Mouse (Mus musculus) regulatory T cell (primary cell): ENCODE data around the gene Erfe.

ENCODE experiments used
- in situ Hi-C: fragments of 300-600 bp; cut with MboI, MseI; formaldehyde crosslinking; loops from one replicate; pipeline ENCODE4 v1.15.1; 2025; ENCODE audit warnings: high pct_unique_total_duplicates

The Erfe gene

DNA sequence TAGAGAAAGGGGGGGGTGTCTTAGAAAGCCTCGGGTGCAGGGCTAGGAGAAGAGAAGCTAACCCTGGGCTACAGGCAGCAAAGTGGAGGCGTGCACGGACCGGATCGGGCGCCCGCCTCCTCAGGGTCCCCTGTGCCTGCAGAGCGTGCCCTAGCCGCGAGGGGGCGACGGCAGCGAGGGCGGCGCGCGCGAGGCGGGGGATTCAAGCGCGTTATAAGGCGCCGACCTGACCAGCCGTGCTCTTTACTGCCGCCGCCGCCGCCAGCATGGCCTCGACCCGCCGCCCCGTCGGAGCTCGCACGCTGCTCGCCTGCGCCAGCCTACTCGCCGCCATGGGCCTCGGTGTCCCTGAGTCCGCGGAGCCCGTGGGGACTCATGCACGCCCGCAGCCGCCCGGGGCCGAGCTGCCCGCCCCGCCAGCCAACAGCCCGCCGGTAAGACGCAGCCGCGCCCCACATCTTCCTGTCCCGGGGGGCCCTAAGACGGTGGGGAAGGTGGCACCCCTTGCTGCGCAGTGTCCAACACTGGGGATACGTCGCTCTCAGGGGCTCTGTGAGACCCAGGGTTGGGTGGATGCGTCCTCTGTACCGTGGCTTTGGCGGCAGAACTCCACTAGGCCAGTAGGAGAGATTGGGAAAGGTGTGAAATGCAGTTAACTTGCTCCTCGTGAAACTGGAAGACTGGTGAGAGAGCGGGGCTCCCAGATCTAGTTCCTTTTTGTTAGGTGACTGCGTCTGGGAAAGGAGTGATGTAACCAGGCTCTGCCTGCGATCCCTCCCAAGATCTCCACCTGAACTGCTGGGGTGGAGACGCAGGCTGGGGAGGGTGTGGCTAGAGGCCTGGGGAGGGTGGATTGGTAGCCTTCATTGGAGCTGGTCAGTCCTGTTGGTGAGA, at the start of gene Erfe:
Gene Erfe (plus strand): TSS at position 216 of the 894 bp plus-strand sequence.
- in situ Hi-C loops, result no loop called here

DNA sequence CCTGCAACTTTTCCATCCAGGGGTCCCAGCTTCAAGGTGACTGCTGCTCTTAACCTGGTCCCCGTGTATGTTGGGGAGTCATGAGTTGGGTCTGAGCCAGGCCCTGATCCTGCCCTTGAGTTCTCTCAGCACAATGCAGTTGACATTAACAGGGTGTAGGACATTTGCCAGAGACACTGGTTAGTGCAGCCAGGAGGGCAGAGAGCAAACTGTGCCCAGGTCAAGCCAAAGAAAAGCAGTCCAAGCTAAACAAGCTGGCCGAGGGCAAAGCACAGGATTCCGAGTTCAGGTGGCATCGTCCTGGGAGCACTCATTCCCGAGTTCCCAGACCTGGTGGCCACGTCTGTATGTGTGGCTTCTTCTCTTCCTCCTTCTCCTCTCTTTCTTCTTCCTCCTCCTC, 48.6 kb upstream of the Erfe start:
- in situ Hi-C loops, result no loop called here

DNA sequence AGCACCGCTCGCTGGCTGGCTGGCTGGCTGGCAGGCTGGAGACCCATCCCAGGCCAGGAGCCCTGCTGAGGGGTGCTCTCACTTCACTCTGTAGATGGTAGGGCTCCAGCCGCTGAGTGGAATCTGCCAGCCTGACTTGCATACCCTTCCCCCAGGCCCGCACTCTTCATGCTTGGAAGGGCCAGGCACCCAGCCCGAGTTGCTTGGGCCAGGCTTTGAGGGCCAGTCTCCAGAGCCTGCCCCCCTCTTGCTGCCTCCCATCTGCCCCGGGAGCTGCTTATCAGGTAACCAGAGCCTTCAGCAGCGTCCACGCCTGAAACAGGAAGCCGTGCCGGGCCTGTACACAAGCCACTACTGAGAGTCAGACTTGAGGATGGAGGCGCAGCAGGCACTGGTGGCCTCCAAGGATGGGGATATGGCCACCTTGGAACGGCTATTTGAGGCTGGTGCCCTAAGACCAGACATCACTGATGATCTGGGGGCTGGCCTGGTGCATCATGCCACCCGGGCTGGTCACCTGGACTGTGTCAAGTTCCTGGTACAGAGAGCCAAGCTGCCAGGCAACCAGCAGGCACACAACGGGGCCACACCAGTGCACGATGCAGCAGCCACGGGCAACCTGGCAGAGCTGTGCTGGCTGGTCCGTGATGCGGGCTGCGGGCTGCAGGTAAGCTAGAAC, 44.3 kb upstream of the Erfe start, which contains the start of gene Espnl:
Gene Espnl (plus strand): TSS at position 316 of the 679 bp plus-strand sequence.
- in situ Hi-C loops, result loop anchor here (10.0 kb wide), 1 partner anchor 423 kb away; no protein-coding TSS in a partner anchor

DNA sequence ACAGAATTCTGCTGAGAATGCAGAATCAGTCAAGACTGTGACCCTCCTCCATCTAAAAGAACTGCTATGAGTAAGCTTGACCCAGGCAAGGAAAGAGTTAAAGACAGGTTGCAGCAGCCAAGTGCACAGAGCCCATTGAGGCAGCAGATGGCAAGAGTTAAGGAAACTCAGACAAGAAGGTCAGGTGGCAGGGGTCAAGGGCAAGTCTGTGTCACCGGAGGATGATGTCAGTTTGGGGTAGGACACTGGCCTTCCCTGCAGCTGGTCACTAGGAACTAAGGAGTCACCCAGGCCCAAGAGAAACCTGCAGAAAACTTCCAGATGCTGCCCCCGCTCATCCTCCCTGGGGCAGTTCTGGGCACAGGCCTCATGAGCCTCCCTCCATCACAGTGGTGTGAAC, 41.6 kb upstream of the Erfe start:
- in situ Hi-C loops, result loop anchor here (10.0 kb wide), 1 partner anchor 420 kb away; no protein-coding TSS in a partner anchor

DNA sequence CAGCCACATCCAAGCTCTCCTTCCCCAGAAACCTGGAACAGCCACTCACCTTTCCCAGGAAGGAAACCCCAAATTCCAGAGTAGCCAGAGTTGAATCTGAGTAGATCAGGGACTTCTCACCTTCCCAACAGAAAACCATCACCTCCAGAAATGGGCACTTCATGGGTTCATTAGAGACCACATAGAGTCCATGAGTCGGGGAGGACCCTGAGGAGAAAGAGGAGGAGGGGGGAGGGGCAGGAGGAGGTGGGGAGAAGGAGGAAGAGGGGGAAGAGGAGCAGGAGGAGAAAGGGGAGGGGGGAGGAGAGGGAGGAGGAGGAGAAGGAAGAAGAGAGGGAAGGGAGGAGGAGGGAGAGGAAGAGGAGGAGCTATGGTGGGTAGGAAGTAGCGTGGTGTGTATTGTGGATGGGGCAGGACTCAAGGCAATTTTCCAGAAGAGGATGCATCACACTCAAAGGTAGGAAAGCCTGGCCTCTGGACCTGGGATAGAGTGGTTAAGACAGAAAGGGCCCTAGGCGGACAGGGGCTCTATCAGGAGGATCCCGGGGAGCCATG, 40.7 kb upstream of the Erfe start:
- in situ Hi-C loops, result loop anchor here (10.0 kb wide), 1 partner anchor 419 kb away; no protein-coding TSS in a partner anchor

DNA sequence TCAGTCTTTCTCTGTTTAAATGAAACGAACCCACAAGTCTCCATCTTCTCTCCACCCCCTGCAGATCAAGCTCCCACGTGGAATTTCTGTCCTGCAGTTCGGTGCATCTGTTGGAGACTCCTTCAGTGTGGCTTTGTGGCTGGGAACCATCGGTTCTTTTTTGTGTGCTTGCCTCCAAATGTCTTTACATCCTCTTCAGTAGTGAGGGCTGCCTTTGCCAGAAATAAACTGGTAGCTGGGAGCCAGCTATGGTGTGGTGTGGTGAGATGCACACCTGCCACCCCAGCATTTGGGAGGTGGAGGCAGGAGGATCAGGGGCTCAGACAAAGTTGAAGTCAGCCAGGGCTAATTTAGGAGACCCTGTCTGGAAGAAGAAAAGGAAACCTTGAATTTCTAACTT, 34.1 kb upstream of the Erfe start:
- in situ Hi-C loops, result loop anchor here (10.0 kb wide), 1 partner anchor 1267 kb away; no protein-coding TSS in a partner anchor

DNA sequence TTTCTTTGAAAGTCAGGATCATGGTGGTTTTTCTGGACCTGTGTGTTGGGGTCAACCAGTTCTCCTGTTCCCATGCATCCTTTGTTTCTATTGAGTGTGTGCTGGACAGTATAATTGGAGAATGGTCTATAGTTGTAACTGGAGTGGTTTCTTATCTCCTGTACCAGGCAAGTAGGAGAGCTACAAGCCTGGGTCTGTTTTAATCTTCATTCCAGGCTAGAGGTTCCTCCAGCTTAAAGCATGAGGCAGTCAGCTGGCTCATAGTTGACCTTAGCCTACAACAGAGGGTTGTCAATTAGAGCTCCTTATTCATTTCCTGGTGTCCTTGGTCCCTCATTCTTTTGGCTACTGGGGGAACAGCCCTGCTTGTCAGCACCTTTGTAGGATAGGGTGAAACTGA, 32.6 kb upstream of the Erfe start:
- in situ Hi-C loops, result loop anchor here (10.0 kb wide), 1 partner anchor 1269 kb away; no protein-coding TSS in a partner anchor

DNA sequence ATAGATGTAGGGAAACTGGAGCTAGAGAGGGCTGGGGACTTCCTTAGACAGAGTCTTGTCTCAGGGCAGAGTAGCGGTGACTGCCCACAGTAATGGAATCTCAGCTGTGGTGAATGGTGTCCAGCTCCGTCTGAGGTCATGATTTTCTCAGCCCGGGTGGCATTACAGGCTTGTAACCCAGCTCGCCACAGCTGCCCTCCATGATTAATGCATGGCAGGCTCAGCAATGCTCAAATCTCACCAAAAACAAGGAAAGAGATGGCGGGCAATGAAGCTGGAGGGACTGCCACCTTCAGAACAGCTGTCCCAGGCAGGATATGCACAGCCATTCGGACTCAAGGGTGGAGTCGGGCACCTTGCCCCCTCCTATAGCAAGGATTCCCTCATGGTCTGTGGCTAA, 28.9 kb upstream of the Erfe start:
- in situ Hi-C loops, result loop anchor here (10.0 kb wide), 1 partner anchor 1273 kb away; no protein-coding TSS in a partner anchor

DNA sequence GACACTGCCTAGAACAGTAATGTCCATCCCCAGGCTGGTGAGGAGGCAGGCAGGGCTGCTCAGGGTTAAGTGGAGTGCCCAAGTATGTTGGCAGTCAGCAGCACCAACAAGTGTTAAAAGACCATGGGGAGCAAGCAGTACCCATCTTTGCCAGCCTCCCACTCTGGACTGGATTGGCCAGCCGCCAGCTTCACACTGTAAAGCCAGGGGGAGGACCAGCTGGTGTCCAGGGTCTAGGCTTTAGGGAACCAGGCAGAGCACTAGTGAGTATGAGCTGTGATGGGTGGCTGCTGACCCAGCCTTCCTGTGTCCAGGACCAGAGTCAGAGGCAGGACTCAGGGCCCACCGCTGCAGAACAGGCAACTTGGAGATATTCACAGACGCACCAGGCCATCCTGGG, 22.2 kb upstream of the Erfe start:
- in situ Hi-C loops, result no loop called here

DNA sequence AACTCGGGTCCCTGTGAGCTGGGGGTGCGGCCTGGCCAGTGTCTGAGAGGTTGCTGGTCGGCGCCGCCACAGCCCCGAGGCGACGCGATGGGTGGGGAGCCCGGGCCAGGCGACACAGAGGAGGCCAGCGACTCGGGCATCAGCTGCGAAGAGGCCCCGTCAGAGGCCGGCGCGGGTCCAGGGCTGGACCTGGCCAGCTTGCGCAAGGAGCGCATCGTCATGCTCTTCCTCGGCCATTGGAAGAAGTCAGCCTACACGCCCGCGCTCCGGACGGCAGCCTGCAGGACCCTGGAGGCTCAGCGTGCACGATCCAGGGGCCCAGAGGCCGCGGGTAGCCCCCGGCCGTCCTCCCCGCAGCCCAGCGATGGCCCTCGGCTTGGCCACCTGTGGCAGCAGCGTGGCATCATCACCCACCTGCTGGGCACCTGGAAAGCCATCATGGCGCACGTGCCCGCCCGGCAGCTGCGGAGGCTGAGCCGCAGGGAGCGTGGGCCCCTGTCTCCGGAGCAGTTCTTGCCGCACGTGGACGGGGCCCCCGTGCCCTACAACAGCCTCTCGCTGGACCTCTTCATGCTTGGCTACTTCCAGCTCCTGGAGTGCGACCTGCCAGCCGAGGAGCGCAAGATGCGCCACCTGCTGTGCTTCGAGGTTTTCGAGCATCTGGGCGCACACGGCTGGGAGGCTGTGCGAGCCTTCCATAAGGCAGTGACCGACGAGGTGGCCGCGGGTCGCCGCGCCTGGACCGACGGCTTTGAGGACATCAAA, 21.1 kb upstream of the Erfe start:
- in situ Hi-C loops, result no loop called here

DNA sequence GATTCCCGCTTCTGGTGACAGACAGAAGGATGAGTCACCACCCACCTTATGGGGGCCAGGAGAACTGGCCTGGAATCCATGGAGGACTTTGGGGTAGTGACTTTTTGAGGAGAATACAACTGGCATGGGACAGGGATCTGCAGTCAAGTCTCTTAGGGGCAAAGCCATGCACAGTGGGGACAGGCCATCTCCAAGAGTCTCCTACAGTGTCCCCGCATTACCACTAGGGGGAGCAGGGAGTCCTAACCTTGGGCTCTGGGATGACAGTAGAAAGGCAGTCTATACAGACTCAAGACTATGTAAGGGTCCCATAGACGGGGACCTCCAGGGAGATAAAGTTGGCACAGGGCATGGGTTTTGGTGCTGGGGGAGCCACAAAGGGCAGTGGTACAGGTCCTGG, 19.3 kb upstream of the Erfe start:
- in situ Hi-C loops, result no loop called here

DNA sequence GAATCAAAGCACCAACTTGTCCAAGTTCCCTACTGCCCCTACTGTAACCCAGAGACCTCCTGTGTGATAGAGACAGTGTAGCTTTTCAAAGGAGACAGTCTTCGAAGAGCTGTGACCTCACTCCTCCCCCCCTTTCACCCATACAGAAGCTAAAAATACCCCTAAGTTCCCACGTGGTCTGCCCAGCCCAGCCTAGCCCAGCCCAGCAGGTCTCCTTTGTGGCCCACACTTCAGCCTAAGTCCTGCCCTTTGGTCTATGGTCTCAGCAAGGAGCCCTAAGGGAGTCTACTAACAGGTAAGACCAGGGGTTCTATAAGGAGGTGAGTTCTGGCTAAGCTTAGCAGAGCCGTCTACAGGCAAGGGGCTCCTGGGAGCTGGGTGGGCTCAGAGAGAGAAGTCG, 15.4 kb upstream of the Erfe start, which contains the start of gene Klhl30:
Gene Klhl30 (plus strand): TSS at position 176 of the 400 bp plus-strand sequence.
- in situ Hi-C loops, result loop anchor here (10.0 kb wide), 1 partner anchor 1296 kb away; no protein-coding TSS in a partner anchor

DNA sequence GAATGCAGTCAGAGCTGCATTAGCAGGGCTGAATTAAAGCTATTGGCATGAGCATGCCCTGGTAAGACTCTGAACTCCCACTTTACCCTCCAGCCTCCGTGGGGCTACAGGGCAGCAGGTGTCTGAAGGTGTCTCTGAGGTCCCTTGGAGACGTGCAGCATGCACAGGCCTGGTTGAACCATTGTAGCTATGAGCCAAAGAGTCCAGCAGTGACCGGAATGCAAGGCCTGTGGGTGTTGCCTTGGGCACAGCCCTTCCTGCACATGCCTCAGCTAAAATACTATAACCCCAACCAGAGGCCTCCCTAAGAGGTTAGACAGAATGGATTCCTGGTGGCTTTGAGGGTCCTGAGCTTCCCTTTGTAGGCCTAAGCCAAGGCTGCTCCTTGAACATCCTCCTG, 15.0 kb upstream of the Erfe start:
- in situ Hi-C loops, result loop anchor here (10.0 kb wide), 1 partner anchor 1296 kb away; no protein-coding TSS in a partner anchor

DNA sequence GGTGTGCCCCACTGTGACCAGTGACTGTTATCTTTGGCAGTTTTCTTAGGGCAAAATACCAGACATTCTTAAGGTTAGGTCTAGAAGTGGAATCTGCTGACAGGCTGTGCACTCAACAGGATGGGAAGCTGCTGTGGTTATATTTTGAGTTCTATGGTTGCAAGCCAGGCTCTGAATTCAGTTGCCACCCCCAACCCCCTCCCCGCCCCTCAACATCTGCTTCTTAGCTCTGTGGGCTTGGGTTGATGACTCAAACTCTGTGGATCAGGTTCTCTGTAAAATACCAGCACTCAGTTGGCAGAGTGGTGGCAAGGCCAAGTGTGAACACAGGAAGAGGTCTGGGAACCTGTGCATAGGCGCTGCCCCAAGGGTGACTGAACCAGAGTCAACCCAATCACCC, 14.0 kb upstream of the Erfe start:
- in situ Hi-C loops, result loop anchor here (10.0 kb wide), 1 partner anchor 1297 kb away; no protein-coding TSS in a partner anchor

DNA sequence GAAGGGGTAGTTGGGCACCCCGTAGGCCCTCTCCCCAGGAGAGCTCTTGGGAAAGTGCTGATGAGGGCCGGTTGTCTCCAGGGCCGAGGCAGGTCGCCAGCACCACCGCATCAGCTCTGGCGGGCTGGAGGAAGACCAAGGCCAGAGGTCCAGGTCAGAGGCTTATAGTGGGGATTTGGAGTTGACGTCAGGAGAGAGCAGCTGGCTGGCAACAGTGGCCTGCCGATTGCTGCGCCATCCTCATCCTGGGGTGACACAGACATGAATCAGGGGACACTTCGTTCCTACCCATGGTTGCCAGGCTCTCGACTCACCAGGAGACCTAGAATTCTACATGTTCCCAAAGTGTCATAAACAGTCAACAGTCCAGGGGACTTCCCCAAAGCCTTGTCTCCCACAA, 10.1 kb upstream of the Erfe start:
- in situ Hi-C loops, result loop anchor here (10.0 kb wide), 1 partner anchor 1301 kb away; no protein-coding TSS in a partner anchor

DNA sequence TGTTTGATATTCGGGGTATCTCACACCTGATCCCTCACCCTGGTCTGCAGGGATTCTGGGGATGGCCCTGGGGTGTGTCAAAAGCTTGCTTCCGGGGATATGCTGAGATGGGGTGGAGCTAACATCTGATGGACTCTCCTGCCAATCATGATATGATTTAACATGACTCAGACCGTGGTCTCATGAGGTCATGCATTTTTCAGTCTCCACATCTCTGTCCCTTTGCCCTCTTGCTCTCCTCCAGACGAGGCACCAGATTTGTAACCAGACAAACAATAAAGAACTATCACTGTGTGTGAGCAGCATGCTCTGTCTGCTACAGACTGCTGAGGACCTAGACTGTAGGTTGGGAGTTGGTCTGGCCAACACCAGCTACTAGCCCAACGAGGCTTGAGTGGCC, 4.1 kb upstream of the Erfe start:
- in situ Hi-C loops, result no loop called here

DNA sequence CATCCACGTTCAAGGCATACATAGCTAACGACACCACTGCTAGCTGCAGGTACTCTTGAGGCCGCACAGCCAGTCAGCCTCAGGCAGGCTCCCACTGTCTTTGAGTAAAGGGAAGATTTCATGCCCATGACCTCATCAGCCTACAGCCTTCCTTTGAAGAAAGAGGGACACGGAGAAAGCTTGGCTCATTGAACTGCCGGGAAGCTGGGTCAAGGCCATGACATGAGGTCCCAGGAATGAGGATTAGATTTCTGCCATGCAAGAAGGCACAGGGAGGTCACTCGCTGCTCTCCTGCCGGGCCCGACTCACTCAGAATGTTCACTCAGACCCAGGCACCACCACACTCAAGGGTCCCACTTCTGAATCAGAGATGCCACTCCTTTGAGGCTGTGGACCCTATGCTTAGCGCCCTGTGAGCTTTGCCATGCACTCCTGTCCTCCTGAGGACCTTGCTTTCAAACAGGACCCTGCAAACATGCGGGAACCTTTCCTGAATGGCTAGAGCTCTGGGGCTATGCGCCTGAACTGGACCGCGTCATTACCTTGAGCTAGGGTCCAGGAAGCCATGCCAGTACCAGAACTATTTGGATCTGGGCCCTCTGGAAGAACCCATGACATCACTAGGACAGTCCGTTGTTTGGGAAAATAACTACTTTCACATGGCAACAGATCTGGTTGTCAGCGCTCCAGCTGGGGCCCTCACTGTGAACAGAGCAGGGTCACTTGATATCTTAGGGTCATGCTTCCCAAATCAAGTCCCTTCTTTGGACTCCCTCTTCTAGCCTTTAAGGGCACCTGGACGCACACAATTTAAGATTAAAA, 1.2 kb upstream of the Erfe start:
- in situ Hi-C loops, result no loop called here

DNA sequence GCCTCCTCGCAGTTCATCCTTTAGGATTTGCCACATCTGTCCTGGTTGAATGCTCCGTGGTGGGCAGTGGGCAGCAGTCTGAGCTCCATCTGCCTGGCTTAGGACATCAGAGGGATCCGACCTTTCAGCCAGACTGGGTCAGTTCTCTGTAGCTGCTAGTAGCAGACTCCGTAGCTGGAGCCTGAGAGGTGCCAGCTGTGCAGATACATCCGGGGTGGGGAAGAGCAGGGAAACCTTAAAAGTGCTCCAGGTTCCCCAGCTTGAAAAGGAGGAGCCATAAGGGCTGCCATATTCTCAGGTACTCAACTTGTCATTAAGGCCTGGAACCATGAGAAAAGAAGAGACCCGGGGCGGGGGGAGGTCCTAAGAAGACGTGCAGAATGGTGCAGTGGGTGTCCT, 415 bp upstream of the Erfe start:
- in situ Hi-C loops, result no loop called here

DNA sequence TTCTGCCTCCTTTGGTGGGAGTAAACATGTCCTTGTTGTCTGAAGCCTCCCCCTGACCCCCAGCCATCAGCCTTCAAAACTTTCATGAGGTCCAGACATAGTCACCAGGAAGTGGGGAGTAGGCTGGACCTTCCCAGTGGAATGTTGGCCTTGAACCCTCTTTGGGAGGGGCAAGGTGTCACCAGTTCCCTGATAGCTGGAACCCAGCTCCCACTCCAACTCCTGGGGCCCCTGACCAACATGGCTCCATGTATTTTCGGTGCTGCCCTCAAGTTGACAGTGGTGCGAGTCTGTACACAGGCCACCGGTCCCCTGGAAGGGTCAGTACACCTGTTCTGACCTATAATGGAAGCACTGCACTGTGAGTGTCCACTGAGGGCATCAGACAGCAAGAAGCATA, 1.1 kb downstream of the Erfe start:
- in situ Hi-C loops, result no loop called here

DNA sequence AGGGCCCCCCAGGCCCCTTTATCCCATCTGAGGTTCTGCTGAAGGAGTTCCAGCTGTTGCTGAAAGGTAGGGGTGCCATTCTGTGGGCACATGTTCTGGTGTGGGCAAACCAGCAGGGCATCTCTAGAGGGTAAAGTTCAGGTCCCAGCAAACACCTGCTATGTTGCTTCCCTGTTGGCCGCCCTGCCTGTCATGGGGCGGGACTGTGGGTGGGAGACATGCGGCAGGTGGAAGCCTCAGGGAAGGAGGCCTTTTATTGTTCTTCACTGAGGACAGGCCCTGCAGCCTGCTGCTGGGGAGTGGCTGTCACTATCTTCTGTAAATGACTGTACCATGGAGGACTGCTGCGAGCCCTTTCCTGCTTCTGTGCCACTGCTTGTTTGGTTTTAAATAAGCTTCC, 3.2 kb downstream of the Erfe start:
- in situ Hi-C loops, result no loop called here
